Mouse (Mus musculus): ENCODE measurements around the gene B3gnt9.

DNA sequence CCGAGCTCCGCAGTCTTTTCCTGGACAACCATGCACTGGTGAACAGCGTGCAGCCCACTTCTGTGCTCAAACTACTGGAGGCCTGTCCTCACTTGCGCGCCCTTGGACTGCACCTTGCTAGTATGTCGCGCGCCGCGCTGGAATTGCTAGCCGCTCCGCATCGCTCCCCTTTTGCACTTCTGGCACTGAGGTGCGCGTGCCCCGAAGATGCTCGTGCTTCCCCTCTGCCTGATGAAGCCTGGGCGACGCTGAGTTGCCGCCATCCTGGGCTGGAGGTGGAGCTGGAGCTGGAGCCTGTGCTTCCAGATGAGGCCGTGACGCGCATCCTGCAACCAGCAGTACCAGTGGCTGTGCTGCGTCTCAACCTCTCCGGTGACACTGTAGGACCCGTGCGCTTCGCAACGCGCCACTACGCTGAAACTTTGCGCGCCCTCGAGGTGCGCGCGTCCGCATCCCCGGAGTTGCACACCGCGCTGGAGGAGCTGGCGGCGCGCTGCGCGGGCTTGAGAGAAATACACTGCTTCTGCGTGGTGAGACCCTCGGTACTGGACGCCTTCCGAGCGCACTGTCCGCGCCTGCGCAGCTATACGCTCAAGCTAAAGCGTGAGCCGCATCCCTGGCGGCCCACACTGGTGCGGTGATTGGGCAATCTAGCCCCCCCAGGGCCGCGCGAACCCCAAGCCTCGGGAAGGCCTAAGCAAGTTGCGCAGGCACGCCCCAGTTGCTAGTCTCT, 13.6 kb upstream of the B3gnt9 start:
- TF ChIP-seq POLR2A (IDR thresholded peaks at IDR 0.05; ENCODE audit: insufficient read depth, low read length) (no peak), CTCF (IDR thresholded peaks at IDR 0.05; ENCODE audit: low read depth, low read length) (no peak), EP300 (IDR thresholded peaks at IDR 0.05; ENCODE audit: insufficient read depth, low read depth, low read length) (no peak)

All from ES-Bruce4 (cell line).